In the genomic region with DNA sequence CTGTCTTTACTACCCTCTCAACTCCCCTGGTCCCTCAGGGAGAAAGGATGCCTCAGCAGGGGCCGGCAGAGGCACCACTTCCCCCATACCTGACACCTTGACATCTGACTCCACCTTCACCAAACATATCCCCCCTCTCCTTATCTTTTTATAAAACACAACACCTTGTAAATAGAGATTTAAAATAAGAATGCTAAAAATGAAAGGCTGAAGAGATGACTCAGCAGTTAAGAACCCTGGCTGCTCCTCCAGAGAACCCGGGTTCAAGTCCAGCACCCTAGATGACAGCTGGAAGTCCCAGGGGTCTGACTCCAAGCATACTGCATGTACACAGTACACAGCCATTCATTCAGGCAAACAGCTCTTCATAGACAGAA, we compare ENCODE assay signal across 15 mouse cellular contexts. TPM values are rescaled to one million over a fixed set of nuclear protein-coding genes. Genes with fewer than 3 reads are reported as not detected.
DNase-seq lines count a peak whose midpoint lies in the region; ATAC-seq and TF ChIP-seq lines count a peak whose summit lies in the region.
"Had no signal": no experiment of that assay in that cellular context is flagged by ENCODE, and none has a peak within 500 bp of the region (broad histone marks: within the 10 kb centered on the region; RNA-seq: fewer than 3 reads in every experiment).

No protein-coding gene starts in this region.

- H3K27me3 ChIP-seq in kidney, embryonic 15.5 days = no peaks in the 10 kb centered on the region
- H3K27me3 ChIP-seq in ES-Bruce4 (ENCODE audit: control insufficient read depth, insufficient read depth, low read length, poor library complexity, severe bottlenecking) (no peaks in the 10 kb centered on the region), G1E (ENCODE audit: insufficient read depth, low read length) (no peaks in the 10 kb centered on the region)
- no peaks in the 10 kb centered on the region for H3K27me3 ChIP-seq in liver, embryonic 12.5 days (replicated peaks)

- H3K4me1 ChIP-seq in kidney, embryonic 15.5 days = peaks cover 38% of the 10 kb centered on the region
- H3K4me1 ChIP-seq in ES-Bruce4 (ENCODE audit: control insufficient read depth, insufficient read depth, low read length) (no peaks in the 10 kb centered on the region), G1E (ENCODE audit: insufficient read depth, low read depth, low read length) (peaks cover 76% of the 10 kb centered on the region)
- peaks cover 75% of the 10 kb centered on the region for H3K4me1 ChIP-seq in liver, embryonic 12.5 days

- ATAC-seq in kidney, embryonic 15.5 days (replicated peaks; ENCODE audit: low FRiP score) = no peak
- peak; percentile 0; the same call in 1 of the 2 replicates for ATAC-seq in G1E (ENCODE audit: extremely low read depth, insufficient number of reproducible peaks, low FRiP score, poor library complexity, severe bottlenecking)
- ATAC-seq in liver, embryonic 12.5 days = no peak
- ATAC-seq: hindbrain, embryonic 16.5 days had no signal

- no peak overlapping the region for H3K4me3 ChIP-seq in kidney, embryonic 15.5 days (replicated peaks)
- H3K4me3 ChIP-seq in ES-Bruce4 (ENCODE audit: low read depth, low read length) = peak overlapping the region; percentile 6
- H3K4me3 ChIP-seq in G1E (ENCODE audit: low read depth, low read length) = peak overlapping the region; percentile 66; the same call in 1 of the 2 replicates
- H3K4me3 ChIP-seq in liver, embryonic 12.5 days = peak overlapping the region; percentile 38
- H3K4me3 ChIP-seq in gastrocnemius, adult 2 months = no peak overlapping the region

- H3K27ac ChIP-seq in kidney, embryonic 15.5 days = no peak overlapping the region
- peak overlapping the region; percentile 56 for H3K27ac ChIP-seq in ES-Bruce4 (ENCODE audit: insufficient read depth, low read length)
- H3K27ac ChIP-seq in liver, embryonic 12.5 days = peak overlapping the region; percentile 93
- H3K27ac ChIP-seq in gastrocnemius, adult 2 months = no peak overlapping the region

- no peak for TF ChIP-seq POLR2A in ES-Bruce4 (IDR thresholded peaks at IDR 0.05; ENCODE audit: insufficient read depth, low read length)

- no peak for TF ChIP-seq EP300 in ES-Bruce4 (IDR thresholded peaks at IDR 0.05; ENCODE audit: insufficient read depth, low read depth, low read length)

- H3K9ac ChIP-seq in kidney, embryonic 15.5 days = no peak overlapping the region
- peak overlapping the region; percentile 94 for H3K9ac ChIP-seq in ES-Bruce4 (ENCODE audit: low read depth, poor library complexity, severe bottlenecking)
- peak overlapping the region; percentile 83 for H3K9ac ChIP-seq in liver, embryonic 12.5 days

- no peak for DNase-seq in kidney, adult 18-20 months
- no peak for DNase-seq in G1E (ENCODE audit: low spot score)
- no peak for DNase-seq in thymus, postnatal 25 days
- no peak for DNase-seq in gastrocnemius, adult 2 months
- DNase-seq: adrenal gland, adult 2 months; gastrocnemius, postnatal 14 days; lung, postnatal 14 days; right cerebral cortex, adult 18-20 months had no signal

- H3K36me3 ChIP-seq in kidney, embryonic 15.5 days = peaks cover 8% of the 10 kb centered on the region
- H3K36me3 ChIP-seq in ES-Bruce4 (ENCODE audit: control insufficient read depth, insufficient read depth, low read length, poor library complexity, severe bottlenecking) (peaks cover 15% of the 10 kb centered on the region), G1E (replicated peaks) (peaks cover 17% of the 10 kb centered on the region)
- H3K36me3 ChIP-seq in liver, embryonic 12.5 days = peaks cover 12% of the 10 kb centered on the region

- 54% methylated on average over 2 of the region's 2 CpGs for WGBS in kidney, embryonic 15.5 days
- WGBS in liver, embryonic 12.5 days (ENCODE audit: insufficient replicate concordance) = 25% methylated on average over 2 of the region's 2 CpGs

- intact Hi-C loops in gastrocnemius, adult 2 months (cut with DNase I) = no loop called here

- H3K4me2 ChIP-seq in kidney, embryonic 15.5 days = peak overlapping the region; percentile 7; the same call in 1 of the 2 replicates
- H3K4me2 ChIP-seq in liver, embryonic 12.5 days = peak overlapping the region; percentile 82

- TF ChIP-seq CTCF in ES-Bruce4 (IDR thresholded peaks at IDR 0.05; ENCODE audit: low read depth, low read length) = no peak
- no peak for TF ChIP-seq CTCF in G1E (IDR thresholded peaks at IDR 0.05; ENCODE audit: low read depth, low read length)
- no peak for TF ChIP-seq CTCF in gastrocnemius, adult 2 months (IDR thresholded peaks at IDR 0.05)

- no peaks in the 10 kb centered on the region for H3K9me3 ChIP-seq in kidney, embryonic 15.5 days (replicated peaks)
- H3K9me3 ChIP-seq in ES-Bruce4 (replicated peaks; ENCODE audit: control insufficient read depth, insufficient read depth, low read length, poor library complexity, severe bottlenecking) = no peaks in the 10 kb centered on the region
- no peaks in the 10 kb centered on the region for H3K9me3 ChIP-seq in G1E (replicated peaks)
- H3K9me3 ChIP-seq in liver, embryonic 12.5 days (replicated peaks) = no peaks in the 10 kb centered on the region

RNA-seq across cellular contexts. Expression of a gene that starts 3.4 kb away (rescaled TPM):
- 994 and 1,027 TPM in 2 replicates for polyA plus RNA-seq in kidney, embryonic 15.5 days (2015; fragmentation: Nextera tagmentation; extraction: Ambion mirVana)
- polyA plus RNA-seq in ES-Bruce4 (2011; ENCODE audit: insufficient read depth, insufficient read length, low read depth, missing spikeins) (4,323 and 4,421 TPM in 2 replicates), G1E (2012) (197 and 458 TPM in 2 replicates)
- total RNA-seq in G1E (2014; fragmentation: Nextera tagmentation) (1,636 and 2,110 TPM in 2 replicates), G1E (2017) (2,016 and 2,418 TPM in 2 replicates)
- polyA plus RNA-seq in liver, embryonic 12.5 days (2016; fragmentation: Nextera tagmentation; extraction: Ambion mirVana) = 1,099 and 1,203 TPM in 2 replicates
- 10 to 100 TPM; 45.5 to 89.1 TPM for total RNA-seq in gastrocnemius, adult 2 months (2021)

RNA-seq across cellular contexts. Expression of a gene that starts 16.7 kb away (rescaled TPM):
- 0.27 TPM in 1 of 2 replicates, not detected in the other for polyA plus RNA-seq in kidney, embryonic 15.5 days (2015; fragmentation: Nextera tagmentation; extraction: Ambion mirVana)
- polyA plus RNA-seq in ES-Bruce4 (2011; ENCODE audit: insufficient read depth, insufficient read length, low read depth, missing spikeins) (not detected in 2 replicates), G1E (2012) (not detected in 2 replicates)
- total RNA-seq in G1E (2014; fragmentation: Nextera tagmentation) (not detected in 2 replicates), G1E (2017) (0.17 TPM in 1 of 2 replicates, not detected in the other)
- not detected in 2 replicates for polyA plus RNA-seq in liver, embryonic 12.5 days (2016; fragmentation: Nextera tagmentation; extraction: Ambion mirVana)
- not detected for total RNA-seq in gastrocnemius, adult 2 months (2021)
- total RNA-seq: adrenal gland, adult 2 months; gastrocnemius, postnatal 14 days; left cerebral cortex, postnatal 10 days had no signal
- polyA plus RNA-seq: adrenal gland, adult 2 months; cortical plate, adult 2 months; large intestine, adult 2 months had no signal

RNA-seq across cellular contexts. Expression of a gene that starts 38.6 kb away (rescaled TPM):
- polyA plus RNA-seq in kidney, embryonic 15.5 days (2015; fragmentation: Nextera tagmentation; extraction: Ambion mirVana) = 23.8 and 24.4 TPM in 2 replicates
- polyA plus RNA-seq in ES-Bruce4 (2011; ENCODE audit: insufficient read depth, insufficient read length, low read depth, missing spikeins) (32.7 and 36.4 TPM in 2 replicates), G1E (2012) (8.1 and 16.4 TPM in 2 replicates)
- total RNA-seq in G1E (2014; fragmentation: Nextera tagmentation) (28.5 and 36.9 TPM in 2 replicates), G1E (2017) (47.1 and 47.7 TPM in 2 replicates)
- polyA plus RNA-seq in liver, embryonic 12.5 days (2016; fragmentation: Nextera tagmentation; extraction: Ambion mirVana) = 14.2 and 16.0 TPM in 2 replicates
- total RNA-seq in gastrocnemius, adult 2 months (2021) = 10 to 100 TPM; 18.9 to 22.0 TPM

Comparison
In these comparisons a context has a peak if more than half of its experiments do, and no peak if none do; other contexts are left out.
1. H3K27ac ChIP-seq: peak in ES-Bruce4 (single experiment) and liver, embryonic 12.5 days (single experiment); none in kidney, embryonic 15.5 days (single experiment) and gastrocnemius, adult 2 months (single experiment).
2. H3K4me3 ChIP-seq: peak in ES-Bruce4 (single experiment), G1E (single experiment) and liver, embryonic 12.5 days (single experiment); none in kidney, embryonic 15.5 days (single experiment) and gastrocnemius, adult 2 months (single experiment).